Mouse (Mus musculus) gonadal fat pad, adult 2 months (tissue): Measurements from ENCODE around the gene Wipi1. TPM values are rescaled to one million over a fixed set of nuclear protein-coding genes. Genes with fewer than 3 reads are reported as not detected.
A peak's percentile ranks its signal among the peaks of the same experiment; 100 is the strongest.

ENCODE experiments used
- DNase-seq: peaks from one replicate; pipeline ENCODE4 v3.0.0-alpha.2; 2012; ENCODE audit warnings: low read depth
- polyA plus RNA-seq: library from polyadenylated mRNA; depleted of rRNA; stranded (reverse); fragments of >200 nt; gene quantifications from 2 replicates; pipeline ENCODE4 v1.2.3, GENCODE M21; 2012

Gene Wipi1
- polyA plus RNA-seq, 1 experiment = 33.8 TPM

GRCm38 (mm10) chr11:109579999-109580398, 31.8 kb downstream of the Wipi1 start:
- no peak for DNase-seq

- DNase-seq = no peak
These were observed 33.2 kb downstream of the Wipi1 start for GRCm38 (mm10) chr11:109578536-109578935.

DNA sequence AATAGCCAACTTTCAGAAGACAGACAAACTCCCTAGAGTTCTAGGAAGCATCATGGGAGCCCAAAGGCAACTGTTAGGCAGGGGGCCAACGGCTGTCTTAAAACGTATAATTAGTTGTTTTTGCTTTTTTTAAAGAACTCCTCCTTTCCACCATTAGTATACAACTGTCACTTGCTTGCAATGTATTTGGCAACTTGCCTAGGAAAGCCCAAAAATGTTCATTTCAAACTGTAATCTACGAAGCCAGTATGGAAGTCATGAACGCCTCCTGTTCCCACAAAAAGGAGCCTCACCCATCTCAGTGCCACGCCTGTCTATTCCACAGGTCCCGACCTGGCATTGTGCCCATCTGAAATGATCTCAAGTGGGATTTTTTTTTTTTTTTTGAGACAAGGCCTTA, 35.9 kb downstream of the Wipi1 start:
- DNase-seq = no peak

DNA sequence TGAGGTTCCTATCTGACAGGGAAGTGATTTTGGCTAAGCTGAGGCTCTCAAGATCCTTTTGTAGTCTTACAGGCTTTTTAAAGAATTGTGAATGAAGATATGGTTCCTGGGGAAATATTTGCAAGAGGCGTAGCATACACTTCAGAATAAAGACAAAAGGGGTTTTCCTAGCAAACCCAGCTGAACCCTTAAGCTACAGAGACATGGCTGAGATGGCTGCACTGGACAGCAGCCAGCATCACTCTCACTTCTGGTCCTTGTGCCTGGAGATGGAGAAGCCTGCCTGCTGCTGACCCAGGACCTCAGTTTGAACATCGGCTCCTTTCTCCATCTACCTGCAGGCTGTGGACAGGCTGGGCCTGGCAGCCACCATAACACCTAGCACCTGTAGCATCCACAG, 37.2 kb downstream of the Wipi1 start:
- no peak for DNase-seq

GRCm38 (mm10) chr11:109572051-109572450, 39.7 kb downstream of the Wipi1 start:
- DNase-seq = no peak

DNA sequence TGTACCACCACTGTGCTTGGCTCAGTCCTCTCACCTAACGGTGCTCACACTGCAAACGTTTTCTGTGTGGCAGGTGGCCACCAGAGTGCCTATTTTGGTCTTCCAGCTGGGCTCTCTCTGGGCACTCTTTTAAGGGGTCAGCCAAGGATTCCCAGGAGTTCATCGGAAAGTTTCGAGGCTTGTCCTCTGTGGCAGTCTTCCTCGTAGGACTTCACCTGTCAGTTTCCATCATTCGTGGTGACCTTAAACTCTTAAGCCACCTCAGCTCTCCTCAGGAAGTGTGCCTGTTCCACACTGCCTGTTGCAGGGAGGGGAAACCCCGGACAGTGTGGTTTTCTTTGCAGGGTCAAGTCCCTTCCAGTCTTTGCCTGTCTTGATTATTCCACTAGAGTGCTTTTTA, 42.0 kb downstream of the Wipi1 start:
- DNase-seq = no peak

- no peak for DNase-seq
These were observed 42.7 kb downstream of the Wipi1 start for GRCm38 (mm10) chr11:109569007-109569618.

DNA sequence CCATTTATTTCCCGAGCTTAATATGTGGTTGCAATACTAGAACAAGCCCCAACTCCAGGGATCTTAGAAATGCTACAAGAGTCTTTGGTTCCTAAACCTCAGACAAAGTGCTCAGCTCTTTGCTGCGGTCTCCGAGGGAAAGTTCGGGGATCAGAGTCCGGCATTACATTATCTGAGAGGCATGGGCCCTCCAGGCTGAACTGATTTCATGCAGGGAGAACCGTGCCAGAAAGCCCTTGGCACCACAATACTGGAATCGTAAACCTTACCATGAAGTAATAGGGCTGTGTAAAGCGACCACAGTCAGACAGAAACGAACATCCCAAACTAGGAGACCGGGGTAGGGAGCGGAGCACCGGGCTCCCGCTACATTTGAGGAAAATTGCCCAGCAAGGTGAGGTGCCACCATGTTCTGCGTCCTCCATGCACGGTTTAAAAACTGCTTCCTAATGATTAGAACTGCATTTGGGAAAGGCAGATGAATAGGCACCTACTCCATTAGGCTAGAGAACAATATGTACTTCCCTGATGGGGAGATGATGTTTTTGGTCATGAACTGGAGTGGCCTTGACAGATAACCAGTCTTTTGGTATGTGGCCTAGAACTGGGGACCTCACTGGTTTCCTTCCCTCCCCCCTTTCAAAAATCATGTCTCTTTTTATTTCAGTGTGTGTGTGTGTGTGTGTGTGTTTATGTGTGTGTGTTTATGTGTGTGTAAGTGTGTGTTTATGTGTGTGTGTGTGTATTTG, 47.1 kb downstream of the Wipi1 start:
- DNase-seq = no peak

- DNase-seq = no peak
These were observed 48.1 kb downstream of the Wipi1 start for GRCm38 (mm10) chr11:109563708-109564107.

- DNase-seq = no peak
These were observed 50.3 kb downstream of the Wipi1 start for GRCm38 (mm10) chr11:109561445-109561844.

GRCm38 (mm10) chr11:109560793-109561257, 50.9 kb downstream of the Wipi1 start:
- no peak for DNase-seq

DNA sequence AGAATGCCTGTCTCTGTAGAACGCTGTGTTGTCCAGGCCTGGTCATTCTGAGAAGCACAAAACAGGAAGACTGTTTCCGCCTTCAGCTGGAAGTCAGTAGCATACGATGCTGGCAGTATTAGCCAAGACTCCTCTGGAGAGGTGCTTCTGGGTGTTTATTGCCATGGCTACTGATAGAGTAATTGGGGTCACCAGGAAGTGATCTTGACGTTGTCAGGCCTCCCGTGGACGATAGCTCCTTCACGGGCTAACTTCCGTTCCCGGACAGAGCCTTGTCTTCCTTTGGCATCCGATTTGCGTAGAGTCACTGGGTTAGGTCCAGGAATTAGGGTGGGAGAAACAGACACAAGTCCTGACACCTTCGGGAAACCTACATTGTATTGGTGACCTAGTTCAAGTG, 52.5 kb downstream of the Wipi1 start:
- no peak for DNase-seq

- no peak for DNase-seq
These were observed 54.3 kb downstream of the Wipi1 start for GRCm38 (mm10) chr11:109557419-109557818.

- DNase-seq = no peak
These were observed 55.6 kb downstream of the Wipi1 start for GRCm38 (mm10) chr11:109556130-109556529.

GRCm38 (mm10) chr11:109554443-109554842, 57.3 kb downstream of the Wipi1 start:
- peak; percentile 73 for DNase-seq

GRCm38 (mm10) chr11:109553921-109554320, 57.8 kb downstream of the Wipi1 start:
- no peak for DNase-seq

DNA sequence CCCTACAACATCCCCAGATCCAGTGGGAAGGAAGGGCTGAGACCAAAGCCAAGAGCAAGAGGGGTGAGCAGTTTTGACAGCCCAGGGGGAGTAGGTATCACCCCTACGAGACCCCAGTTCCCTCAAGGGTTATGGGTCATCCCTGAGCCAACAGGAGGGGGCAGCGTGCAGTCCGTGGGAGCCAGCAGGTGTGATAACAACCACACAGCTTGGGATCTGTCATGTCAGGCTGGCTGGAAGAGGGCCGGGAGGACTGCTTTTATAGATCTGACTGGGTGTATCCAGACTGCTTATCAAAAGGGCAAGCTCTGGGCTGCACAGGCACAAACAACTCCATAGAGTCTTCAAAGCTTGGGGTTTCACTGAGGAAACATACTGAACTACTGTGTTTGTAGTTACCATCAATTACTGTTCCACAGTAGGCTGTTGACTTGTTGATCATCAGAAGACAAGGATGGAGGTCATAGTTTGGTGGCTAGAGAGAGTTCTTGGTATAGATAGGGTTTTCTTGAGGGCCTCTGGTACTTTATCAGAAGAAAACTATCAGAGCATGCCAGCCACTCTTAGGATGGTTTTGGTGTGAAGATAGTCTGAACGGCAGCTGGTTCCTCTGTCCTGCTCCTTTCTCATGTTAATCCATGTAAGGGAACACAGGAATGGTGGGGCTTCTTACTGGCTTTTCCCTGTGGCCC, 62.0 kb downstream of the Wipi1 start:
- no peak for DNase-seq

DNA sequence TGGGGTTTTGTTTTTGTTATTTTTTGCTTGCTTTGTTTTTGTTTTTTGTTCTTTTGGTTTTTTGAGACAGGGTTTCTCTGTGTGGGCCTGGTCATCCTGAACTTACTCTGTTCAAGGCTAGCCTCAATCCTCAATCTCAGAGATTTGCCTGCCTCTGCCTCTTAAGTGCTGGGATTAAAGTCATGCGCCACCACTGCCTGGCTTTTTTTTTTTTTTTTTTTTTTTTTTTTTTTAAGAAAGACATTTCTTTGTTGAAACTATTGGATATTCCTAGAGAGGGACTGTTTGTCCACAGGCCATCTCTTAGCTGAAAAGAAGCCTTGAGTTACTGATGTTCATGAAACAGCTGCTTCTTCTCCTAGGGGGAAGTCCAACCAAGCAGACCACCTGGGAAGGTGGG, 64.1 kb downstream of the Wipi1 start:
- no peak for DNase-seq

DNA sequence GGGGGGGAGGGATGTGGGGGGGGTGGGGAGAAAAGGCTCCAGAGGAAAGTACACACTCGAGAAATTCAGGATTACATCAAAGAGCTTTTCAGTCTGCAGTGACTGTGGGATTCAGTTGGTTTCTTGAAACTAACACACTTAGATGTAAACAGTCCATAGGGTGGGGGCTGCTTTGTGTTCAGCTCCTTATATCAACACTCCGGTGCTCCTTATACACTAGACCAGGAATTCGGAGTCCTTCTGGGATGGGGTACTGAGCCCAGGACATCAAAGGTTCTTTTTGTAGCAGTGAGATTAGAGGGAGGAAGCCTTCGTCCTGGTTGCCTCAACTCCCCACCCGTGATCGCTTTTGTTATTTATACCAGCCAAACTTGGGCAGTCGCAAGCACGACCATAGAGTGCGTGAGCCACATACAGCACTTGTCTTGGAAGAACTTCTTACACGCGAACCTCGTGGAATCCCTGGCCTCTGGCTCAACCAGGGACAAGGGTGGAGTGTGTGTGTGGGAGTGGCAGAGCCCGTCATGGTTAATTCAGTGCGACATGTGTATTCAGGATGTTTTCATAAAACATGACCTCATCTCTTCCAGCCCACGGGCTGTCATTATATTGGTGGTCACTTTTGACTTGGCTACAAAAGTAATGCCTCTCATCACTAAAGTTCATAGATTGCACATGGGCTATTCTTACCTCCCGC, 65.3 kb downstream of the Wipi1 start:
- DNase-seq = no peak

DNA sequence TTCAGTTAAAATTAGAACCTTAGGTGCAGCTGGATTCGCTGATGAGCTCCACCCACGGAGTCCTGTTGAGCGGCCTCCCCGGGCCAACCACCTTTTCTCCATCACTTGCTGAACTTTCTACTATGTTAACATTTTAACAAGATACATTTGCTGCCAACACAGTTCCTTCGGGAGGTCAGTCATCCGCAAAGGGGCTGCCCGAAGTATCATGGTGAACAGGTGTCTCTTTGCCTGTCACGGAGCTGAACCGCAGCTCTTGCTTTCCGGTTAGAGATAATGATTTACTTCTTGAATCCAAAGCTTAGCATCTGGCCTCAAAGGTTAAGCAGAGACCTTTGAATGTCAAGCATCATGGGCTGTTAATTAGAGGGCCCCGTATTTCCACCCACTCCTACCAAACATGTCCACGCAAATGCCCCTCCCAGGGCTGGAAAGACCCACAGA, 66.0 kb downstream of the Wipi1 start:
- no peak for DNase-seq

DNA sequence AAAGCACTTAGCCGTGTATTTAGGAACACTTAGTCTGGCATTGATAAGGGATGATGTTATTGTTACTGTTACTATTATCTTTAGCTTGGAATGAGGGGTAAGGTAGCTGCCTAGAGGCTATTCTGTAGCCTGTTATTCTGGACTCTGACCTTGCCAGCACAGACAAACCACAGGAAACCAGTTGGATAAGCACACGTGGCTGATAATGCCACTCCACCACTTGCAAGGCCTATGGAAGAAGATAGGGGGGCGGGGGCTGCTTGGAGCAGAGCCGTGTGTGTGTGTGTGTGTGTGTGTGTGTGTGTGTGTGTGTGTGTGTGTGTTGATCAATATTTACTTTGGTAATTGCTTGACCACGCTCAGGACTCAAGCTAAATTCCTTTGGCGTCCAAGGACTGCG, 66.5 kb downstream of the Wipi1 start:
- no peak for DNase-seq

DNA sequence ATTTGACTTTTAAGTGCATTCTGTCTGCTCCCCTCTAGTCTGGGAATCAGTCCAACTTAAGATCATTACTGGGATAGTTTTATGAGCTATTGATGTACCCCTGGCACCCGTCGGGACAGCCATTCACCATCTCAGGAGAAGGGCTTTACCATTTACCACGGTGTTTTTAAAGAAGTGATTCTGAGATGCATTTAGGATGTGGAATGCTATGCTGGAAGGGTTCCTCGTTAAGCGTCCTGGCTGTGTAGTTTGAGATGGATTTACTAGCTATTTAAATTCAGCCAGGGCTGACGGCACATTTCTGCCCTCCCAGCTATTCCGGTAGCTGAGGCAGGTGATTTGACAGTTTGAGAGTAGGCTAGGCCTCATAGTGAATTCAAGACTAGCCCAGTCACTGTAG, 67.3 kb downstream of the Wipi1 start:
- DNase-seq = no peak
